Mouse (Mus musculus) MEL (cell line): ENCODE measurements around the gene Rftn1.

Source experiments
- E2F4 ChIP-seq: IDR thresholded peaks from 2 replicates; pipeline ENCODE4 v1.6.1; 2011; ENCODE audit warnings: low read depth, low read length, improper control_type of control experiment, borderline replicate concordance
- POLR2A ChIP-seq, 2 experiments: IDR thresholded peaks; 2 replicates each; pipeline ENCODE4 v1.6.1; 2011 to 2012; ENCODE audit warnings: low read length in 2 of 2, mild to moderate bottlenecking in 2 of 2, control low read depth in 1 of 2, improper control_type of control experiment in 1 of 2, low read depth in 1 of 2, moderate library complexity in 1 of 2; ENCODE audit not compliant: control insufficient read depth in 1 of 2, insufficient read depth in 1 of 2, poor library complexity in 1 of 2
- POLR2AphosphoS2 ChIP-seq: IDR thresholded peaks from 2 replicates; pipeline ENCODE4 v1.6.1; 2011; ENCODE audit warnings: low read length, improper control_type of control experiment

- TF ChIP-seq POLR2AphosphoS2 (no peak), E2F4 (no peak), POLR2A (IDR thresholded peaks at IDR 0.05; ENCODE audit: control insufficient read depth in 1 of 2, insufficient read depth in 1 of 2, low read depth in 1 of 2, low read length in 2 of 2, poor library complexity in 1 of 2) (no peak)
Measured at GRCm38 (mm10) chr17:50130421-50130820, 60.1 kb downstream of the Rftn1 start.
